Mouse (Mus musculus) adrenal gland, adult 8-10 months (tissue): ENCODE data around the gene Brca2. TPM values are rescaled to one million over a fixed set of nuclear protein-coding genes. Genes with fewer than 3 reads are reported as not detected.

Experiments
- DNase-seq: peaks from one replicate; pipeline ENCODE4 v3.0.0; 2022
- total RNA-seq, 4 experiments: library from RNA; stranded (reverse); gene quantifications; 2 replicates each; pipeline ENCODE4 v1.2.4; 2022

Gene Brca2
- total RNA-seq, 4 experiments from 2014 or later, result 3.7 to 10.3 (median 8.1) TPM

- no peak for DNase-seq
These were observed 43.8 kb downstream of the Brca2 start for GRCm38 (mm10) chr5:150566226-150566625.

GRCm38 (mm10) chr5:150566971-150567370 lies 44.5 kb downstream of the Brca2 start:
- DNase-seq, result no peak

- DNase-seq, result no peak
These were observed 48.2 kb downstream of the Brca2 start for GRCm38 (mm10) chr5:150570496-150571219.

- no peak for DNase-seq
These were observed 52.0 kb downstream of the Brca2 start for GRCm38 (mm10) chr5:150574403-150574802.

GRCm38 (mm10) chr5:150574885-150575284 lies 52.5 kb downstream of the Brca2 start:
- DNase-seq, result no peak

GRCm38 (mm10) chr5:150576832-150577231 lies 54.4 kb downstream of the Brca2 start:
- peak; percentile 26 for DNase-seq

- DNase-seq, result no peak
These were observed 56.3 kb downstream of the Brca2 start for GRCm38 (mm10) chr5:150578613-150579171.

- no peak for DNase-seq
These were observed 58.8 kb downstream of the Brca2 start for GRCm38 (mm10) chr5:150581180-150581579.

GRCm38 (mm10) chr5:150583181-150583580 lies 60.8 kb downstream of the Brca2 start:
- no peak for DNase-seq

- DNase-seq, result peak; percentile 54
These were observed 61.3 kb downstream of the Brca2 start for GRCm38 (mm10) chr5:150583622-150584336.

- no peak for DNase-seq
These were observed 61.9 kb downstream of the Brca2 start for GRCm38 (mm10) chr5:150584337-150584729.

GRCm38 (mm10) chr5:150589945-150590344 lies 67.5 kb downstream of the Brca2 start:
- DNase-seq, result no peak

- DNase-seq, result no peak
These were observed 69.9 kb downstream of the Brca2 start for GRCm38 (mm10) chr5:150592186-150592903.

GRCm38 (mm10) chr5:150592904-150593755 lies 70.7 kb downstream of the Brca2 start:
- DNase-seq, result no peak

- DNase-seq, result peak; percentile 57
These were observed 71.6 kb downstream of the Brca2 start for GRCm38 (mm10) chr5:150593756-150594648.

- DNase-seq, result peak; percentile 37
These were observed 72.4 kb downstream of the Brca2 start for GRCm38 (mm10) chr5:150594649-150595339.

- DNase-seq, result no peak
These were observed 73.1 kb downstream of the Brca2 start for GRCm38 (mm10) chr5:150595366-150596016.

- no peak for DNase-seq
These were observed 74.7 kb downstream of the Brca2 start, which contains the start of gene N4bp2l1 for GRCm38 (mm10) chr5:150597088-150597487. N4bp2l1 (minus strand) TSS chr5:150597188.
